Mouse (Mus musculus): ENCODE measurements at regions not wholly inside any gene's neighbourhood (a gene's known extent, or its start where the extent isn't known, plus 50 kb on each side); places are given as distances from the start of the nearest gene placed in this dataset.

- Histone ChIP-seq H3K9ac (ENCODE audit: low read depth, low read length) (no peak overlapping the region), H3K4me1 (replicated peaks; ENCODE audit: control insufficient read depth, insufficient read depth, low read length) (no peaks in the 10 kb centered on the region), H3K9me3 (ENCODE audit: control insufficient read depth) (no peaks in the 10 kb centered on the region), H3K27ac (ENCODE audit: low read depth, low read length) (no peak overlapping the region), H3K4me2 (replicated peaks; ENCODE audit: low read depth) (no peak overlapping the region), H3K4me3 (ENCODE audit: low read depth, low read length) (no peak overlapping the region), H3K27me3 (replicated peaks; ENCODE audit: control insufficient read depth, insufficient read depth, low read length) (no peaks in the 10 kb centered on the region), H3K36me3 (ENCODE audit: control insufficient read depth, insufficient read depth) (no peaks in the 10 kb centered on the region)
- ATAC-seq: no peak
- TF ChIP-seq CTCF (IDR thresholded peaks at IDR 0.05; ENCODE audit: low read depth): no peak
- WGBS: 57% methylated on average over 1 of the region's 1 CpGs
These were observed 424.8 kb downstream of the Zfp619 start for GRCm38 (mm10) chr7:39942262-39942900.

DNA sequence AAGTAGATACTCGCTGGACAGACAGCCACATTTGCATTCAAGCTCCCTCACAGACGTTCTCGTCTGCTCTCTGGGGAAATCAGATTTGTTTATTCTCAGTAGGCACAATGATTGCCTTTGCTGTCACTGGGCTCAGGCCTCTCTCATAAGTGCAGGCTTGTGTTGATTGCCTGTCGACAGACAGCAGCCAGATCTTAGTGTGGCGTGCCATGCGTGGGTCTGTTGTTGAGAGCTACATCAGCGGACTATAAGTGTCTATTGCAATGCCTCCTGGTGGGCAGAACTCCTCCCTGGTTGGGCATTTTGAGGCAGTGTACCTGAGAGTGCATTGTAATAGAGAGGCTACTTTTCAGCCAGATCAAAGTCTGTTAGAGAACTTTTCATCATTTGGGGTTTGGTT, 436.5 kb downstream of the Zfp619 start:
- no peak overlapping the region for H3K4me2 ChIP-seq (replicated peaks; ENCODE audit: low read depth)
- H3K4me3 ChIP-seq (ENCODE audit: low read depth, low read length): no peak overlapping the region
- no peaks in the 10 kb centered on the region for H3K9me3 ChIP-seq (ENCODE audit: control insufficient read depth)
- no peak for ATAC-seq
- no peak overlapping the region for H3K9ac ChIP-seq (ENCODE audit: low read depth, low read length)
- no peaks in the 10 kb centered on the region for H3K36me3 ChIP-seq (ENCODE audit: control insufficient read depth, insufficient read depth)
- 41% methylated on average over 7 of the region's 7 CpGs for WGBS
- no peak for TF ChIP-seq CTCF (IDR thresholded peaks at IDR 0.05; ENCODE audit: low read depth)
- H3K27ac ChIP-seq (ENCODE audit: low read depth, low read length): no peak overlapping the region
- H3K27me3 ChIP-seq (replicated peaks; ENCODE audit: control insufficient read depth, insufficient read depth, low read length): no peaks in the 10 kb centered on the region
- no peaks in the 10 kb centered on the region for H3K4me1 ChIP-seq (replicated peaks; ENCODE audit: control insufficient read depth, insufficient read depth, low read length)

GRCm38 (mm10) chr7:39954931-39955330, 437.4 kb downstream of the Zfp619 start:
- no peaks in the 10 kb centered on the region for H3K4me1 ChIP-seq (replicated peaks; ENCODE audit: control insufficient read depth, insufficient read depth, low read length)
- H3K9ac ChIP-seq (ENCODE audit: low read depth, low read length): no peak overlapping the region
- H3K4me3 ChIP-seq (ENCODE audit: low read depth, low read length): no peak overlapping the region
- no peaks in the 10 kb centered on the region for H3K36me3 ChIP-seq (ENCODE audit: control insufficient read depth, insufficient read depth)
- TF ChIP-seq CTCF (IDR thresholded peaks at IDR 0.05; ENCODE audit: low read depth): no peak
- no peaks in the 10 kb centered on the region for H3K9me3 ChIP-seq (ENCODE audit: control insufficient read depth)
- no peak for ATAC-seq
- H3K4me2 ChIP-seq (replicated peaks; ENCODE audit: low read depth): no peak overlapping the region
- H3K27me3 ChIP-seq (replicated peaks; ENCODE audit: control insufficient read depth, insufficient read depth, low read length): no peaks in the 10 kb centered on the region
- H3K27ac ChIP-seq (ENCODE audit: low read depth, low read length): no peak overlapping the region

- H3K27me3 ChIP-seq (replicated peaks; ENCODE audit: control insufficient read depth, insufficient read depth, low read length): no peaks in the 10 kb centered on the region
- no peaks in the 10 kb centered on the region for H3K36me3 ChIP-seq (ENCODE audit: control insufficient read depth, insufficient read depth)
- H3K9me3 ChIP-seq (ENCODE audit: control insufficient read depth): no peaks in the 10 kb centered on the region
- WGBS: 66% methylated on average over 2 of the region's 2 CpGs
- no peak overlapping the region for H3K9ac ChIP-seq (ENCODE audit: low read depth, low read length)
- no peak for TF ChIP-seq CTCF (IDR thresholded peaks at IDR 0.05; ENCODE audit: low read depth)
- H3K4me2 ChIP-seq (replicated peaks; ENCODE audit: low read depth): no peak overlapping the region
- ATAC-seq: no peak
- H3K4me3 ChIP-seq (ENCODE audit: low read depth, low read length): no peak overlapping the region
- H3K4me1 ChIP-seq (replicated peaks; ENCODE audit: control insufficient read depth, insufficient read depth, low read length): no peaks in the 10 kb centered on the region
- no peak overlapping the region for H3K27ac ChIP-seq (ENCODE audit: low read depth, low read length)
These were observed 460.6 kb downstream of the Zfp619 start for GRCm38 (mm10) chr7:39978121-39978520.

DNA sequence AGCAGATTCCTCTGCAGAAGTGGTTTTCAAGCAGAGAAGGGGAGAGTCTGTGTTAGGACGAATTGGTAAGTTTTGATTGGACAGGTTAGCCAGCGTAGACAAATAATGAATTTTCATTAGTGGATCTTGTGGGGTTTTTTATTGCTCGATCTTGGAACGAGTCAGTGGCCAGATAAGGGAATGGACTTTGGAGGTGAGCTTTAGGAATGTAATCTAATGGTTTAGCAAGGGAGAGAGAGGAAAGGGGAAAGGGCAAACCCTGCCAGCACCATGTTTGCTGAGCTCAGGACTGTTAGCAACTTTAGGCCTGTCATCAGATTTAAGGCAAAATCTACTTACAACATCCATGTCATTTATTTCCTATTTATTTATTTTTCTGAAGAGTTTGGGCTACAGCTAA, 464.1 kb downstream of the Zfp619 start:
- Histone ChIP-seq H3K9ac (ENCODE audit: low read depth, low read length) (no peak overlapping the region), H3K27me3 (replicated peaks; ENCODE audit: control insufficient read depth, insufficient read depth, low read length) (no peaks in the 10 kb centered on the region), H3K4me2 (replicated peaks; ENCODE audit: low read depth) (no peak overlapping the region), H3K4me3 (ENCODE audit: low read depth, low read length) (no peak overlapping the region), H3K9me3 (ENCODE audit: control insufficient read depth) (no peaks in the 10 kb centered on the region), H3K4me1 (replicated peaks; ENCODE audit: control insufficient read depth, insufficient read depth, low read length) (no peaks in the 10 kb centered on the region), H3K27ac (ENCODE audit: low read depth, low read length) (no peak overlapping the region), H3K36me3 (ENCODE audit: control insufficient read depth, insufficient read depth) (no peaks in the 10 kb centered on the region)
- WGBS: 49% methylated on average over 4 of the region's 4 CpGs
- TF ChIP-seq CTCF (IDR thresholded peaks at IDR 0.05; ENCODE audit: low read depth): no peak
- no peak for ATAC-seq
